Mouse (Mus musculus) CD4-positive naive resting alpha-beta T cell, adult 76 days (primary cell): ENCODE data around the gene Rassf9. TPM values are rescaled to one million over a fixed set of nuclear protein-coding genes. Genes with fewer than 3 reads are reported as not detected.

Source experiments
- total RNA-seq: library from RNA; stranded (reverse); gene quantifications from one replicate; pipeline ENCODE4 v1.2.4, GENCODE M21; 2023

Rassf9 gene
- not detected for total RNA-seq

DNA sequence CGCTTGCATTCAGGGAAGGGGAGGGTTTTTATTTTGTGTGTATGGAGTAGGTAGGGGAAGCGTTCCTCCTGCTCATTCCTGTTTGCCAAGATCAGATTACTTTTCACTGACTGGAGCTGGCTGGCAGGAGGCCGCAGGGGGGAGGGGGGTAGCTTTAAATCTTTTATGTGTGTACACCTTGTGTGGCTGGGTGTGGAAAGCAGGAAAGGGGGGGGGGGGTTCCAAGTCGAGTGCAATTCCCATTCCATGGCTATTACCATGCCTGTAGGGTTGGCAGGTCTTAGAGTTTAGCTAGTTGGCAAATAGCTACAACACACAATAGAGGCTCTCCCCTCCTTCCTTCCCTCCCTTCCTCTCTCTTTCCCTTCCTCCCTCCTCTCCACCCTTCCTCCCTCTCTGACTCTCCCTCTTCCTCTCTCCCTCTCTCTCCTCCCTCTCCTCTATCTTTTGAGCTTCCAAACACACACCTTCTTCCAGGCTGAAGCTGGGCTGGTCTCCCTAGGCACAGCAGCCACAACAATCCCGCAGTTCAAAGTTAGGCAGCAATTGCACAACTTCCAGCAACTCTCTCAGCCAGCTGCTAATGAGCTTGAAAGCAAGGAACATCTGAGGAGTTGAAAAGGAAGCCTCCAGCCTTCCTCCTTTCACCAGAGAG lies at the start of gene Rassf9:
TSS of gene Rassf9 (plus strand) at position 416 of the 655 bp plus-strand sequence.

DNA sequence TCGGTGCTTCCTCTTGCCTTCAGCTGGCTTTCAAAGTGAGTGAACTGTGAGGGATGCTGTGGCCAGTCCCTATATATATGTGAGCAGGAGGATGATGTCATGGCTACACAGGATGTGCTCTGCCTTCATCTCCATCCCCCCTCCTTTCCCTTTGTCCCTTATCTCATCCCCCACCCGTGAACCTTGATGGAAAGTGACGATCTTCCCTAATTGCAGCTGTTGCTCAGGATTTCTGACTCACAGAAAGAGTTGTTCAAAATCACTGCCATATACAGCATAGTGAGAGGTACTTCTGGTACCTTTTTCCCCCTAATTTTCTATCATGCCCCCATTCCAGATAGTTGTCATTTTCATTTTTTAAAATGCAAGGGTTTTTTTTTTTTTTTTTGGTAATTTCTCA lies 21.6 kb upstream of the Rassf9 start, which contains the start of gene Nts:
TSS of gene Nts (minus strand) at position 101 of the 400 bp plus-strand sequence.

Other genes starting within 250 kb of the Rassf9 start
- gene Nts, start 21.7 kb upstream of the Rassf9 start, total RNA-seq, result not detected